In the genomic region with DNA sequence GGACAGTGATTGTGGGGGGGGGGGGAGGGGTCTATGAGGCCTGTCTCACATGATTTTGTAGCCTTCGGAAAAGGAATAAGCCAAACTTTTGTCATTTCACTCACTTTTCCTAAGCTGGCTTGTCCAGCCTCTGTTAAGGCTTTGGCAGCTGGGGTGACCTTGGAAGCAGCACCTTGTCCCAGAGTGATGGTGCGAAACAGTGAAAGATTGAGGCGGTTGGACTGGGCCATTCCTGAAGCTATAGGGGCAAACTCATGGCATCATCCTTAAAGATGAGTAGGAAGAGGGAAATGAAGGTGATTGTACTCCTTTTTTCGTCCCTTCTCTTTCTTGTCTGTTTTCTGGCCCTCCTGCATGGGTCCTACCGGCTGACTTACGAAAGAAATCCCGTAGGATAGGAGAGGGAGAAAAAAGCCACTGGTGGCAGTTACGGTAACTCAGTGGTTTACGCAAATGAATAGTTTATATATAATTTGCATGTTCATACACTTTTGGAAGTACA, we compare ENCODE assay signal across 8 mouse cellular contexts. TPM values are rescaled to one million over a fixed set of nuclear protein-coding genes. Genes with fewer than 3 reads are reported as not detected.
DNase-seq lines count a peak whose midpoint lies in the region; ATAC-seq lines count a peak whose summit lies in the region.

No protein-coding gene starts in this region.

- peak overlapping the region; percentile 30 to 40; a peak in 2 of 4 replicates for H3K27ac ChIP-seq in heart, embryonic 14.5 days (replicated peaks in 1 of 2; ENCODE audit: control insufficient read depth in 1 of 2, insufficient read depth in 1 of 2, low read depth in 2 of 2, low read length in 2 of 2)
- no peak overlapping the region for H3K27ac ChIP-seq in hindbrain, embryonic 11.5 days (ENCODE audit: low read depth, low read length)
- H3K27ac ChIP-seq in midbrain, embryonic 11.5 days (ENCODE audit: low read depth, low read length) = no peak overlapping the region

- intact Hi-C loops in gastrocnemius, postnatal 36 days (cut with DNase I) = no loop called here
- intact Hi-C loops in left cerebral cortex, postnatal 10 days (cut with DNase I) = no loop called here

- H3K4me1 ChIP-seq in heart, embryonic 14.5 days (ENCODE audit: control insufficient read depth in 2 of 2, insufficient read depth in 2 of 2, low read length in 2 of 2) = peaks cover 8 to 14% of the 10 kb centered on the region in 2 experiments
- 0 out of 2 replicates have a peak, but pooled peaks cover 3% of the 10 kb centered on the region for H3K4me1 ChIP-seq in hindbrain, embryonic 11.5 days (replicated peaks; ENCODE audit: control insufficient read depth, insufficient read depth, low read length)
- H3K4me1 ChIP-seq in midbrain, embryonic 11.5 days (ENCODE audit: control insufficient read depth, insufficient read depth, low read length) = peaks cover 11% of the 10 kb centered on the region

- no peaks in the 10 kb centered on the region for H3K27me3 ChIP-seq in heart, embryonic 14.5 days (ENCODE audit: control insufficient read depth, insufficient read depth, low read length)
- no peaks in the 10 kb centered on the region for H3K27me3 ChIP-seq in hindbrain, embryonic 11.5 days (ENCODE audit: control insufficient read depth, insufficient read depth, low read length)
- no peaks in the 10 kb centered on the region for H3K27me3 ChIP-seq in midbrain, embryonic 11.5 days (ENCODE audit: control insufficient read depth, insufficient read depth, low read length)

- H3K9ac ChIP-seq in heart, embryonic 14.5 days (ENCODE audit: low read length) = peak overlapping the region; percentile 97
- H3K9ac ChIP-seq in hindbrain, embryonic 11.5 days (ENCODE audit: low read depth, low read length) = peak overlapping the region; percentile 21
- H3K9ac ChIP-seq in midbrain, embryonic 11.5 days (ENCODE audit: low read length) = peak overlapping the region; percentile 58

- peak; percentile 3; the same call in 1 of the 2 replicates for ATAC-seq in heart, embryonic 14.5 days (ENCODE audit: insufficient number of reproducible peaks, insufficient read depth, low FRiP score, low read depth)
- peak; percentile 17; the same call in 1 of the 2 replicates for ATAC-seq in hindbrain, embryonic 11.5 days (ENCODE audit: low FRiP score)
- ATAC-seq in midbrain, embryonic 11.5 days (ENCODE audit: low FRiP score) = peak; percentile 40

- peaks cover 15% of the 10 kb centered on the region for H3K36me3 ChIP-seq in heart, embryonic 14.5 days (ENCODE audit: control insufficient read depth, insufficient read depth, low read length)
- H3K36me3 ChIP-seq in hindbrain, embryonic 11.5 days (ENCODE audit: control insufficient read depth, insufficient read depth, low read length) = no peaks in the 10 kb centered on the region
- H3K36me3 ChIP-seq in midbrain, embryonic 11.5 days (ENCODE audit: control insufficient read depth, insufficient read depth, low read length) = no peaks in the 10 kb centered on the region

- H3K4me2 ChIP-seq in heart, embryonic 14.5 days (ENCODE audit: low read length) = peak overlapping the region; percentile 82
- H3K4me2 ChIP-seq in hindbrain, embryonic 11.5 days (replicated peaks; ENCODE audit: low read depth, low read length) = peak overlapping the region; percentile 48
- peak overlapping the region; percentile 66 for H3K4me2 ChIP-seq in midbrain, embryonic 11.5 days

- no peaks in the 10 kb centered on the region for H3K9me3 ChIP-seq in heart, embryonic 14.5 days (ENCODE audit: control insufficient read depth, low read length)
- no peaks in the 10 kb centered on the region for H3K9me3 ChIP-seq in hindbrain, embryonic 11.5 days (ENCODE audit: control insufficient read depth, low read length)
- H3K9me3 ChIP-seq in midbrain, embryonic 11.5 days (ENCODE audit: control insufficient read depth, low read length) = no peaks in the 10 kb centered on the region

- peak overlapping the region; percentile 49 to 94 for H3K4me3 ChIP-seq in heart, embryonic 14.5 days (ENCODE audit: control insufficient read depth in 1 of 2, insufficient read depth in 1 of 2, low read depth in 1 of 2, low read length in 2 of 2)
- H3K4me3 ChIP-seq in hindbrain, embryonic 11.5 days (ENCODE audit: low read depth, low read length) = peak overlapping the region; percentile 89
- peak overlapping the region; percentile 70 for H3K4me3 ChIP-seq in midbrain, embryonic 11.5 days (ENCODE audit: low read depth, low read length)

- 21% methylated on average over 9 of the region's 9 CpGs for WGBS in heart, embryonic 14.5 days
- 17% methylated on average over 9 of the region's 9 CpGs for WGBS in hindbrain, embryonic 11.5 days
- 24% methylated on average over 9 of the region's 9 CpGs for WGBS in midbrain, embryonic 11.5 days

- DNase-seq in heart, adult 8-10 months (ENCODE audit: low spot score) = no peak
- peak; percentile 35 for DNase-seq in R1 (ENCODE audit: low read depth, low spot score)
- no peak for DNase-seq in hindbrain, embryonic 11.5 days (ENCODE audit: low spot score)
- no peak for DNase-seq in midbrain, embryonic 11.5 days (ENCODE audit: low spot score, missing footprints)
- DNase-seq in gastrocnemius, postnatal 36 days = no peak
- DNase-seq in left cerebral cortex, adult 18-20 months (ENCODE audit: low spot score in 2 of 2) = no peak
- DNase-seq in left cerebral cortex, postnatal 10 days (ENCODE audit: extremely low spot score in 1 of 2, low spot score in 2 of 2) = no peak

RNA-seq across cellular contexts. Expression of a gene that starts 0.5 kb away (rescaled TPM):
- 17.4 and 21.8 TPM in 2 replicates for polyA plus RNA-seq in heart, embryonic 14.5 days (2014; fragmentation: Nextera tagmentation; extraction: Ambion mirVana)
- total RNA-seq in heart, adult 8-10 months (2022) = 10 to 100 TPM; 26.4 to 29.4 (median 28.3) TPM
- 22.1 and 24.4 TPM in 2 replicates for polyA plus RNA-seq in hindbrain, embryonic 11.5 days (2014; fragmentation: Nextera tagmentation; extraction: Ambion mirVana)
- polyA plus RNA-seq in midbrain, embryonic 11.5 days (2014; fragmentation: Nextera tagmentation; extraction: Ambion mirVana) = 20.2 and 21.2 TPM in 2 replicates
- 10 to 100 TPM; 18.6 to 19.6 TPM for total RNA-seq in gastrocnemius, postnatal 36 days (2021)
- total RNA-seq in left cerebral cortex, adult 18-20 months (2021) = 10 to 100 TPM; 60.9 to 62.2 TPM
- 10 to 100 TPM; 47.9 to 49.7 TPM for total RNA-seq in left cerebral cortex, postnatal 10 days (2021)

RNA-seq across cellular contexts. Expression of a gene that starts 20.2 kb away (rescaled TPM):
- 6.9 and 8.1 TPM in 2 replicates for polyA plus RNA-seq in heart, embryonic 14.5 days (2014; fragmentation: Nextera tagmentation; extraction: Ambion mirVana)
- 10 to 100 TPM in 2 of 4 experiments, 1 to 10 TPM in 2; 5.8 to 14.5 (median 8.7) TPM for total RNA-seq in heart, adult 8-10 months (2022)
- 6.0 and 8.9 TPM in 2 replicates for polyA plus RNA-seq in hindbrain, embryonic 11.5 days (2014; fragmentation: Nextera tagmentation; extraction: Ambion mirVana)
- polyA plus RNA-seq in midbrain, embryonic 11.5 days (2014; fragmentation: Nextera tagmentation; extraction: Ambion mirVana) = 5.9 and 6.8 TPM in 2 replicates
- total RNA-seq in gastrocnemius, postnatal 36 days (2021) = 1 to 10 TPM; 3.8 to 5.7 TPM
- total RNA-seq in left cerebral cortex, adult 18-20 months (2021) = 10 to 100 TPM; 23.1 to 24.5 TPM
- 10 to 100 TPM; 26.8 to 27.5 TPM for total RNA-seq in left cerebral cortex, postnatal 10 days (2021)

RNA-seq across cellular contexts. Expression of a gene that starts 41.2 kb away (rescaled TPM):
- 13.5 and 16.9 TPM in 2 replicates for polyA plus RNA-seq in heart, embryonic 14.5 days (2014; fragmentation: Nextera tagmentation; extraction: Ambion mirVana)
- 10 to 100 TPM in 3 of 4 experiments, 1 to 10 TPM in 1; 10.0 to 16.2 (median 12.6) TPM for total RNA-seq in heart, adult 8-10 months (2022)
- polyA plus RNA-seq in hindbrain, embryonic 11.5 days (2014; fragmentation: Nextera tagmentation; extraction: Ambion mirVana) = 21.2 and 29.6 TPM in 2 replicates
- polyA plus RNA-seq in midbrain, embryonic 11.5 days (2014; fragmentation: Nextera tagmentation; extraction: Ambion mirVana) = 24.1 and 29.7 TPM in 2 replicates
- 10 to 100 TPM in 1 of 2 experiments, 1 to 10 TPM in 1; 9.5 to 11.7 TPM for total RNA-seq in gastrocnemius, postnatal 36 days (2021)
- total RNA-seq in left cerebral cortex, adult 18-20 months (2021) = 10 to 100 TPM; 23.1 to 24.6 TPM
- total RNA-seq in left cerebral cortex, postnatal 10 days (2021) = 10 to 100 TPM; 20.8 to 21.8 TPM

RNA-seq across cellular contexts. Expression of a gene that starts 41.2 kb away (rescaled TPM):
- 71.7 and 74.5 TPM in 2 replicates for polyA plus RNA-seq in heart, embryonic 14.5 days (2014; fragmentation: Nextera tagmentation; extraction: Ambion mirVana)
- 100 to 1,000 TPM; 118 to 153 (median 121) TPM for total RNA-seq in heart, adult 8-10 months (2022)
- polyA plus RNA-seq in hindbrain, embryonic 11.5 days (2014; fragmentation: Nextera tagmentation; extraction: Ambion mirVana) = 6.9 and 7.4 TPM in 2 replicates
- 3.6 and 4.7 TPM in 2 replicates for polyA plus RNA-seq in midbrain, embryonic 11.5 days (2014; fragmentation: Nextera tagmentation; extraction: Ambion mirVana)
- total RNA-seq in gastrocnemius, postnatal 36 days (2021) = 10 to 100 TPM in 1 of 2 experiments, 1 to 10 TPM in 1; 8.2 to 17.1 TPM
- total RNA-seq in left cerebral cortex, adult 18-20 months (2021) = 10 to 100 TPM in 1 of 2 experiments, 1 to 10 TPM in 1; 9.9 to 10.5 TPM
- total RNA-seq in left cerebral cortex, postnatal 10 days (2021) = 1 to 10 TPM; 3.2 to 3.8 TPM

Comparison
In these comparisons a context has a peak if more than half of its experiments do, and no peak if none do; other contexts are left out.
1. H3K27ac ChIP-seq: peak in heart, embryonic 14.5 days (2 of 2); none in hindbrain, embryonic 11.5 days (single experiment) and midbrain, embryonic 11.5 days (single experiment).
2. H3K9ac ChIP-seq: peak in every context shown above with its lines; median percentile 97 in heart, embryonic 14.5 days; 58 in midbrain, embryonic 11.5 days; 21 in hindbrain, embryonic 11.5 days.
3. Peak in every context shown above with its lines, with median percentiles within 50 percentile points of each other: ATAC-seq, H3K4me2 ChIP-seq and H3K4me3 ChIP-seq.